Mouse (Mus musculus) forebrain, embryonic 14.5 days (tissue): ENCODE data around the gene AC129217.1. TPM values are rescaled to one million over a fixed set of nuclear protein-coding genes. Genes with fewer than 3 reads are reported as not detected.

ENCODE experiments used
- ATAC-seq: fragments of 200-750 bp; cut with Nextera tagmentation; 2 replicates; pipeline ENCODE4 v1.8.0; 2017; ENCODE audit warnings: mild to moderate bottlenecking, moderate library complexity
- DNase-seq: peaks from one replicate; pipeline ENCODE4 v3.0.0-alpha.2; 2015; ENCODE audit warnings: low spot score
- H3K27ac ChIP-seq: fragments of 300-500 bp; sonication (generic); 2 replicates; pipeline ENCODE4 v1.5.1; 2014; ENCODE audit warnings: low read depth, mild to moderate bottlenecking, control low read depth, low read length, moderate library complexity
- H3K27me3 ChIP-seq: fragments of 300-500 bp; sonication (generic); replicated peaks from 2 replicates; pipeline ENCODE4 v1.6.1; 2014; ENCODE audit warnings: low read length, control low read depth, mixed read lengths; ENCODE audit not compliant: control insufficient read depth, insufficient read depth
- H3K36me3 ChIP-seq: fragments of 300-500 bp; sonication (generic); 2 replicates; pipeline ENCODE4 v1.6.1; 2014; ENCODE audit warnings: low read length, control low read depth; ENCODE audit not compliant: control insufficient read depth, insufficient read depth
- H3K4me1 ChIP-seq: fragments of 300-500 bp; sonication (generic); 2 replicates; pipeline ENCODE4 v1.6.1; 2014; ENCODE audit warnings: antibody characterized with exemption, low read length, control low read depth; ENCODE audit not compliant: control insufficient read depth, insufficient read depth
- H3K4me2 ChIP-seq: fragments of 300-500 bp; sonication (generic); 2 replicates; pipeline ENCODE4 v1.6.1; 2014; ENCODE audit warnings: mild to moderate bottlenecking, control low read depth, low read length
- H3K4me3 ChIP-seq: fragments of 300-500 bp; sonication (generic); 2 replicates; pipeline ENCODE4 v1.5.1; 2014; ENCODE audit warnings: low read depth, low read length, control low read depth
- H3K9ac ChIP-seq: fragments of 300-500 bp; sonication (generic); 2 replicates; pipeline ENCODE4 v1.6.1; 2014; ENCODE audit warnings: mild to moderate bottlenecking, low read length, control low read depth, moderate library complexity
- H3K9me3 ChIP-seq: fragments of 300-500 bp; sonication (generic); replicated peaks from 2 replicates; pipeline ENCODE4 v1.6.1; 2016; ENCODE audit warnings: low read length, control low read depth, mixed read lengths; ENCODE audit not compliant: control insufficient read depth
- WGBS: fragments of 180-500 bp; shearing (Covaris S2); extraction: QIAGEN DNeasy Blood & Tissue Kit; methylation state at CpG from one replicate; pipeline ENCODE4 v1.1.7; 2014; 5-methylcytosine and 5-hydroxymethylcytosine counted together
- polyA plus RNA-seq: library from polyadenylated mRNA; unstranded; fragments of >200 nt; fragmentation: Nextera tagmentation; extraction: Ambion mirVana; gene quantifications from 2 replicates; pipeline ENCODE4 v1.2.1, GENCODE M21; 2014

The AC129217.1 gene
- polyA plus RNA-seq = not detected in 2 replicates

DNA sequence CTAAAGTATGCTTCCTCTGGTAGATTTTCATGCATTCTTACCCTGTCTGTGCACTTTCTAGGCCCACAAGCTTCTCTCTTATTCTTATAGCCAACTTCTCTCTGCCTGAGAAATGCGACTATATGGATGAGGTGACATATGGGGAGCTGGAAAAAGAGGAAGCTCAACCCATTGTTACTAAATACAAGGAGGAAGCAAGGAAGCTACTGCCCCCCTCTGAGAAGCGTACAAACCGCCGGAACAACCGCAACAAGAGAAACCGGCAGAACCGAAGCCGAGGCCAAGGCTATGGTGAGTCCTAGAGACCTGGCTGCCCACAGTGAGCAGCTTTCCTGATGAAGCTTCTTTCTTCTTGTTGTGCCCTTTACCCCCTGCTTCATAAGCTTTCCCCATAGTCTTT is at the start of gene AC129217.1:
Gene AC129217.1, plus strand, starts transcription at position 114 of the 400 bp plus-strand sequence.
- Histone ChIP-seq H3K27ac (no peak within 1 kb of the TSS), H3K9ac (no peak within 1 kb of the TSS), H3K4me1 (no peaks in the 10 kb centered on the region), H3K4me3 (no peak within 1 kb of the TSS), H3K4me2 (no peak within 1 kb of the TSS), H3K9me3 (no peaks in the 10 kb centered on the region), H3K27me3 (no peaks in the 10 kb centered on the region), H3K36me3 (peaks cover 98% of the 10 kb centered on the region)
- 85% methylated on average over 8 of the region's 8 CpGs for WGBS
- no peak for ATAC-seq
- no peak for DNase-seq

DNA sequence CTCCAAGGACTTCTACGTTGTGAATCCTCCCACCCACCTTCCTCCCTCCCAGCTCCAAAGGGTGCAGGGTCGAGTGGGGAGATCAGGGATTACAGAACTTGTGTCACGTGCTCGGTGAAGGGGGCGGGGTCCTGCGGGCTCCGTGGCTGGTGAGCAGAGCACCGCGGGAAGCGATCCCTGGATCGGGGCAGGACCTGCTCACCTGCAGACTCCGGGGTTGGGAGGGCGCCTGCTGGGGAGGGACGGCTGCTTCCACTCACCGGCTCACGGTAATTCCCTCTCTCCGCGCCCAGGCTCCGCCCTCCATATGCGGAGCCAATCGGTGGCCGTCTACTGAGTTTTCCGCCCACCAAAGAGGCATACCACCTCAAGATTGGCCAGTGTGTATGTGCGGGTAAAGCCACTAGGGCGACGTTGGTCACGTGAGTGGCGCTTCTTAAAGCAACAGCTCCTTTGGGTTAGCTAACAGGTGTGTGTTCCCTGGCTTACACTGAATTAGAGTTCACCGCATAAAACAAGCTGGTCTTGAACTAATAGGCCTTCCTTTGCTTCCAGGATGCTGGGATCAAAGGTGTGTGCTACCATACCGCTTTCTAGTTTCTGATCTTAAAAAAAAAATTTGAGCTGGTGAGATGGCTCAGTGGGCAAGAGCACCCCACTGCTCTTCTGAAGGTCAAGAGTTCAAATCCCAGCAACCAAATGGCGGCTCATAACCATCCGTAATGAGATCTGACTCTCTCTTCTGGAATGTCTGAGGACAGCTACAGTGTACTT is 43.4 kb upstream of the AC129217.1 start, which contains the start of gene Taf6l:
Gene Taf6l, minus strand, starts transcription at position 410 of the 774 bp plus-strand sequence.
- under 1% methylated on average over 32 of the region's 32 CpGs for WGBS
- Histone ChIP-seq H3K9me3 (no peaks in the 10 kb centered on the region), H3K36me3 (peaks cover 25% of the 10 kb centered on the region), H3K4me1 (no peaks in the 10 kb centered on the region), H3K27me3 (no peaks in the 10 kb centered on the region), H3K27ac (peak within 1 kb of the TSS; percentile 72), H3K4me3 (peak within 1 kb of the TSS; percentile 50), H3K9ac (peak within 1 kb of the TSS; percentile 71), H3K4me2 (peak within 1 kb of the TSS; percentile 69)
- ATAC-seq (peak; percentile 100), DNase-seq (peak; percentile 98)

DNA sequence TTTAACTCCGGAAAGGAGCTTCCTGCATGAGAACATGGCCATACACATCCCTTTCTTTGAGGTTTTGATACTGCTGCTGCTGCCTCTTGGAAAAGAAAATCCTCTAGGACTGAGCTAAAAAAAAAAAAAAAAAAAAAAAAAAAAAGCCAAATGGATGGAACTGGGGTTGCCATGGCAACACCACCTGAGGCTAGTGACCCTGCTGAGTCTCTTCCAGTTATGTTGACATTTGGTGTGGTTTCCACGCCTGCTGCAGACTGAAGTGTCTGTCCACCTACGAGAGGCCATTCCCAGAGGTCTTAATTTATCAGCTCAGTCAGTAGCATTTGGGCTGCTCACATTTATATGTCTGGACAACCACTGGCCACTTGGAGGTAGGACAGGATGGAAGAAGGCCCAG is 41.1 kb upstream of the AC129217.1 start:
- Histone ChIP-seq H3K4me1 (no peaks in the 10 kb centered on the region), H3K36me3 (peaks cover 15% of the 10 kb centered on the region), H3K4me2 (no peak overlapping the region), H3K27ac (no peak overlapping the region), H3K9ac (no peak overlapping the region), H3K9me3 (no peaks in the 10 kb centered on the region), H3K4me3 (no peak overlapping the region), H3K27me3 (no peaks in the 10 kb centered on the region)
- 19% methylated on average over 3 of the region's 3 CpGs for WGBS
- ATAC-seq (no peak), DNase-seq (peak; percentile 25)

DNA sequence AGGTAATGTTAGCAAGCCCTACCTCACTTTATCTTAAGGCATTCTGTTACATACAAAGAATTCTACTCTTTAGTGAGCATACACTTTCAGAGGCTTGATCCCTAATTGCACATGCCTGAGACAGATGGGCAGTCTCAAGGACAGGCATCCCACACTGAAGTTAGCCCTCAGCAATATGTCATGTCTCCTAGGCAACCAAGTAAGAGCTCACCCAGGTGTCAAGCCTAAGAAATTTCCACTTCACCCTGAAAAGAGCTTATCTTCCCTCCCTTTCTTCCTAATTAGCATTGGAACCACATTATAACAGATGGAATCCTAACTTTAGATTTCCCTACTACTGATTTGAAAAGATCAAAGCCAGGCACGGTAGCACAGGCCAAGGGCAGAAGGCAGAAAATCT is 40.4 kb upstream of the AC129217.1 start:
- no peak for DNase-seq
- H3K4me2 ChIP-seq = no peak overlapping the region
- H3K4me1 ChIP-seq = no peaks in the 10 kb centered on the region
- H3K9ac ChIP-seq = no peak overlapping the region
- peaks cover 19% of the 10 kb centered on the region for H3K36me3 ChIP-seq
- no peaks in the 10 kb centered on the region for H3K27me3 ChIP-seq
- ATAC-seq = no peak
- peak overlapping the region; percentile 33; the same call in 1 of the 2 replicates for H3K27ac ChIP-seq
- no peak overlapping the region for H3K4me3 ChIP-seq
- 37% methylated on average over 1 of the region's 1 CpGs for WGBS
- H3K9me3 ChIP-seq = no peaks in the 10 kb centered on the region

DNA sequence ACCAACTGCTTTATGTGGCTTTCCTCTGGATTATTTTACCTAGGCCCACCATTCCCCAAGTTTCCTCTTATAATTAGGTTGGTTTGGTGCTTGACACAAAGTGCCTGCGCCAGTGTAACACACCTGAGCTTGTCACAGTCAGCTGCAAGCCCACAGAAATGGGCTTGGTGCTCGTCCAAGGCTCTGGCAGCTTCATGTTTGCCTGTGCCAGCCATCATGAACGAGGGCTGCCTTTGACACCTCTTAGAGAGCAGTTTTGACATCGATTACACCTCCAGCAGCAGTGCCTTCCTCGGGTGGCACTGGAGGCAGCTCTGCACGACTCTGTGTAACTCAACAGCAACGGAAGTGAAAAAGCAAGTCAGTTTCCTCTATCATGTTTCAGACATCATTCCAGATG is 39.4 kb upstream of the AC129217.1 start:
- H3K4me2 ChIP-seq = no peak overlapping the region
- DNase-seq (no peak), ATAC-seq (no peak)
- H3K27ac ChIP-seq = no peak overlapping the region
- WGBS = 72% methylated on average over 7 of the region's 7 CpGs
- H3K4me1 ChIP-seq = no peaks in the 10 kb centered on the region
- peaks cover 27% of the 10 kb centered on the region for H3K36me3 ChIP-seq
- H3K9ac ChIP-seq = no peak overlapping the region
- no peaks in the 10 kb centered on the region for H3K27me3 ChIP-seq
- H3K9me3 ChIP-seq = no peaks in the 10 kb centered on the region
- H3K4me3 ChIP-seq = no peak overlapping the region

DNA sequence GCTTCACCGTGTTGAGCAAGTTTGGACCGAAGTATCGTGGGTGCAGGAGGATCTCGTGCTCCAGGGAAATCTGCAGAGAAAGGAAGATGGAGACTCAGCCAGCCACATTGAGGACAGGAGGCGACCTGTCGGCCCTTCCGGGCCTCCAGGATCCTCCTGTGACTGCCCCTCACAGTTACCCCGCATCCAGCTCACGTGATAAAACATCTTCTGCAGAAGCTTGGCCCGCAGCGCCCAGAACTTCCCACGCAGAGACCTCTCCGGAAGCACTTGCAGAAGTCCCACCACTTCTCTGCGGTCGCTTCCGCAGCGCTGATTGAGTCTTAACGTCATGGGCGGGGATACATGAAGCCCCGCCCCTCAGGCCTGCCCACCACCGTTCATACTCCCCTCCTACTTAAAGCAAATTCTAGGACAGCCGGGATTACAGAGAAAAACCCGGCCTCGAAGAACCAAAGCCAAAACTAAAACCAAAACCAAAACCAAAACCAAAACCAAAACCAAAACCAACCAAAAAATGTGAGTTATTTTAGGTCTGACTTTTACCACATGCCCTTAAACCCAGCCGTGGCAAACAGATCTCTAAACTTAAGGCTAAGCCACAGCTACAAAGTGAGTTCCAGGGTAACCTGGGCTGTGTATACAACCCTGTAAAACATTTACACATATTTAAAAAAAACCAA is 31.2 kb upstream of the AC129217.1 start, which contains the start of gene Polr2g:
Gene Polr2g, minus strand, starts transcription at position 314 of the 683 bp plus-strand sequence.
- Histone ChIP-seq H3K4me1 (peaks cover 13% of the 10 kb centered on the region), H3K27me3 (no peaks in the 10 kb centered on the region), H3K36me3 (peaks cover 18% of the 10 kb centered on the region), H3K4me2 (peak within 1 kb of the TSS; percentile 75), H3K4me3 (peak within 1 kb of the TSS; percentile 68), H3K9ac (peak within 1 kb of the TSS; percentile 78), H3K27ac (0 out of 2 replicates have a peak within 1 kb of the TSS, but pooled peaks have one; percentile 14), H3K9me3 (no peaks in the 10 kb centered on the region)
- 2% methylated on average over 25 of the region's 25 CpGs for WGBS
- DNase-seq (peak; percentile 95), ATAC-seq (peak; percentile 75)

DNA sequence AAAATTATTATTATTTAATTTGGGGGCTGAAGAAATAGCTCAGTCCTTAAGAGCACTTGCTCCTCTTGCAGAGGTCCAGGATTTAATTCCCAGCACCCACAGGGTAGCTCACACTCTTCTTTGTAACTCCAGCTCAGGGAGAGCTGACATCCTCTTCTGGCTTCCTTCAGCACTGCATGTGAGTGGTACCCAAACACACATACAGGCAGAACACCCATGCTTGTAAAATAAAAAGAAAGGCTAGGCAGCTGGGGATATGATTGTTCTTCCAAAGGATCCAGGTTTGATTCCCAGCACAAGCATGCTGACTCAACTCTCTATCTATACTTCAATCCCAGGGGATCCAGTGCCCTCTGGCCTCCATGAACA is 30.6 kb upstream of the AC129217.1 start:
- DNase-seq (no peak), ATAC-seq (no peak)
- Histone ChIP-seq H3K9me3 (no peaks in the 10 kb centered on the region), H3K4me3 (no peak overlapping the region), H3K27me3 (no peaks in the 10 kb centered on the region), H3K27ac (no peak overlapping the region), H3K9ac (peak overlapping the region; percentile 17; the same call in 1 of the 2 replicates), H3K36me3 (peaks cover 13% of the 10 kb centered on the region), H3K4me2 (peak overlapping the region; percentile 75), H3K4me1 (peaks cover 13% of the 10 kb centered on the region)

DNA sequence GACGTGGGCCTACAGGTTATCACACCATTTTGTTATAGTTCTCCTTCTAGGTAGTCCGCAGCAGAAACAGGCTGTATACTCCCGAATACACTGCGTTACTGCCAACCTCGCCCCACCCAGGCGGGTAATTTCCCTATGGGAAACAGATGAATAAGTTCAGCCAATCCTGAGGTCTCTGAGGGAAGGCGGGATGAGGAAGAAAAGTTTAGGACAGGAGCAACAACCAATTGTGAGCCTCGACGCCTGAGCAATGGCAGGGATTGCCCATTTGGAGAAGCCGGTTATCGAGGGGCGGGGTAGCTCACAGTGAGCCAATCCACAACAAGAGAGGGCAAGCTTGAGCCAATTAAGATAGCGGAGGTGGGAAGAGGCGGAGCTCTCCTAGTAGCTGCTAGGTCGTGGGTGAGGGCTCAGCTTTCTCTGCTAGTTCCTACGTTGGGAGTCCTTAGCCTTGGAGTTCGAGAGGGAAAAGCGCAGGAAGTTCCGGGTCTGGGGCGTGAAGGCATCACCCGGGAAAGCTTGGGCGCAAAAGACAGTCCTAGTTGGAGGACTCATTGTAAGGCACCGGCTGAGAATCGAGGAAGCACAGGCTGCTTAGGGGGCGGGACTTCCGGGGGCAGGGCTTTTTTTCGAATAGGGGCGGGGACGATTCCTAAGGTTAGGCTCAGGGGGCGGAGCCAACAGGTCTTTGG is 27.3 kb upstream of the AC129217.1 start, which contains the start of gene Zbtb3:
Gene Zbtb3, plus strand, starts transcription at position 426 of the 692 bp plus-strand sequence.
- H3K4me3 ChIP-seq = peak within 1 kb of the TSS; percentile 52
- peak within 1 kb of the TSS; percentile 64 for H3K4me2 ChIP-seq
- H3K27me3 ChIP-seq = no peaks in the 10 kb centered on the region
- H3K4me1 ChIP-seq = peaks cover 13% of the 10 kb centered on the region
- H3K36me3 ChIP-seq = peaks cover 18% of the 10 kb centered on the region
- WGBS = under 1% methylated on average over 30 of the region's 30 CpGs
- peak within 1 kb of the TSS; percentile 90 for H3K27ac ChIP-seq
- peak within 1 kb of the TSS; percentile 56 for H3K9ac ChIP-seq
- ATAC-seq = peak; percentile 97
- H3K9me3 ChIP-seq = no peaks in the 10 kb centered on the region
- peak; percentile 99 for DNase-seq
